Mouse (Mus musculus) right cerebral cortex, postnatal 10 days (tissue): ENCODE results near the gene Cd163.
"Not testable (repeated sequence)": the region's sequence is repeated elsewhere in the genome, so short reads cannot be mapped to it uniquely, and the experiment has no call there.

ENCODE experiments used
- DNase-seq, 2 experiments: peaks; one replicate each; pipeline ENCODE4 v3.0.0; 2021; ENCODE audit warnings: low spot score in 2 of 2

Cd163 gene

GRCm38 (mm10) chr6:124304356-124304755, at the start of gene Cd163:
Gene Cd163 (plus strand): TSS chr6:124304656.
- no peak for DNase-seq

GRCm38 (mm10) chr6:124255721-124256470, 48.6 kb upstream of the Cd163 start:
- DNase-seq: no peak

- peak; percentile 79 to 87 for DNase-seq
Measured at GRCm38 (mm10) chr6:124260198-124260931, 44.1 kb upstream of the Cd163 start.

- DNase-seq: peak; percentile 61 to 83
Measured at GRCm38 (mm10) chr6:124262696-124263095, 41.8 kb upstream of the Cd163 start.

- peak; percentile 28 to 30 for DNase-seq
Measured at GRCm38 (mm10) chr6:124273231-124273880, 31.1 kb upstream of the Cd163 start.

DNA sequence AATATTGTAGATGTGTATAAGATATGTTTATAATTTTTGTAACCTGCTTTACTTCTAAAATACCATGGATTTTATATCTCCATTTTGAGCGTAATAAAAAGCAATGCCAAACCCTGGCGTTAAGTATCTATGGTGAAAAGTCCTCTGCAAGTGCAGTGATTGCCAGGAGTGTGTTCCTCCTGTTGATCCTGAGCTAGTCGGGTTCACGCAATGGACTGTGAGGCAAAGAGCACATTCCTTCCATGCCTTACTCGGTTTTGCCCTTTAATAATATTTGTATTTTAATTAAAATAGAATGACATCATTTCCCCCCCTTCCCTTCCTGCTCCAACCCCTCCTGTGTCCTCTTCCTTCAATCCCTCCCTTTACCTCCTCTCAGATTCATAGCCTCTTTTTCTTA, 26.8 kb upstream of the Cd163 start:
- DNase-seq: no peak

DNA sequence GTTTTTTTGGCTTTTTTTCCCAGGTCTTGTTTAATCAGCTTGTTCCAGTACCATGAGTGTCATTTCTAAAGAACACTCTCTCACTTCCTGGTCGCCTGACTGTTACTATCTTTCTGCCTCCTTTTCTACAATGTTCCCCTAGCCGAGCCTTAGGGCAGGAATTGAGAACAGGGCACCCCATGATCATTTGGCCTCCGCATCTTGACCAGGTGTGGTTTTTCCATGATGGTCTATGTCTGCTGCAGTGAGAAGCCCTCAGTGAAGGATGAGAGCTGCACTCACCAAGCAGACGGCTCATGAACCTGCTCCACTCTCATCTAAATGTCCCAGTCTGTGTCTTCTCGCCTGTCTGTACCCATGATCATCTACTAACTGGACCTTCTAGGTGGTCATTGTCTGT, 26.2 kb upstream of the Cd163 start:
- no peak for DNase-seq

- no peak for DNase-seq
Measured at GRCm38 (mm10) chr6:124282731-124283130, 21.7 kb upstream of the Cd163 start.

GRCm38 (mm10) chr6:124297378-124297777, 7.1 kb upstream of the Cd163 start:
- DNase-seq: not testable (repeated sequence)

DNA sequence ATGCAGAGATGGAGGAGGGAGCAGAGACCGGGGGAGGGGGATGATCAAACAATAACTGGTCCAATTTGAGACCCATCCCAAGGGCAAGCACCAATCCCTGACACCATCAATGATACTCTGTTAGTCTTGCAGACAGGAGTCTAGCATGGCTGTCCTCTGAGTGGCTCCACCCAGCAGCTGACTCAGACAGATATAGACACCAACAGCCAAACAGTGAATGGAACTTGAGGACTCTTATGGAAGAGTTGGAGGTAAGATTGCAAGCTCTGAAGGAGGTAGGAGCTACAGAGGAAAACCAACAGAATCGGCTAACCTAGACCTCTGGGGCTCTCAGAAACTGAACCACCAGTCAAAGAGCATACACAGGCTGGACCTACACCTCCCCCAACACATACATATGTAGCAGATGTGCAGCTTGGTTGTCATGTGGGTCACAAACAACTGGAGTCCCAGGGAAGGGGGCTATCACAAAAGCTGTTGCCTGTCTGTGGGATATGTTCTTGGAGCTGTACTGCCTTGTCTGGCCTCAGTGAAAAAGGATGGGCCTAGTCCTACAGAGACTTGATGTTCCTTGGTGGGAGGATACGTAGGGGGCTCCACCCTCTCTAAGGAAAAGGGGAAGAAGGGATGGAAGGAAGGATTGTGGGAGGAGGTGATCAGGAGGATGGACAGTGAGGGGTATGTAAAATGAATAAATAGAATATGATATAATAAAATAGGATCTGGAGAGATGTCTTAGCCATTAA, 2.8 kb upstream of the Cd163 start:
- no peak for DNase-seq

- DNase-seq: no peak
Measured at GRCm38 (mm10) chr6:124308935-124309334, 4.5 kb downstream of the Cd163 start.

DNA sequence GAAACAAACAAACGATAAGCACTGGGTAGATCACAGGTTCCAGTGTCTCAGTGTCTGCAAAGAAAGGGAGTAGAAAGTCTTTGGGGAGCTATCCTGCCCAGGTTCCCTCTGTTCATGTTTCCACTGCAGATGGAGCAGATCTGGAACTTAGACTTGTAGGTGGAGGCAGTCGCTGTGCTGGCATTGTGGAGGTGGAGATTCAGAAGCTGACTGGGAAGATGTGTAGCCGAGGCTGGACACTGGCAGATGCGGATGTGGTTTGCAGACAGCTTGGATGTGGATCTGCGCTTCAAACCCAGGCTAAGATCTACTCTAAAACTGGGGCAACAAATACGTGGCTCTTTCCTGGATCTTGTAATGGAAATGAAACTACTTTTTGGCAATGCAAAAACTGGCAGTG, 7.8 kb downstream of the Cd163 start:
- DNase-seq: no peak

- DNase-seq: no peak
Measured at GRCm38 (mm10) chr6:124320371-124320770, 15.9 kb downstream of the Cd163 start.

- DNase-seq: peak; percentile 27 to 30
Measured at GRCm38 (mm10) chr6:124321481-124322475, 17.3 kb downstream of the Cd163 start.

DNA sequence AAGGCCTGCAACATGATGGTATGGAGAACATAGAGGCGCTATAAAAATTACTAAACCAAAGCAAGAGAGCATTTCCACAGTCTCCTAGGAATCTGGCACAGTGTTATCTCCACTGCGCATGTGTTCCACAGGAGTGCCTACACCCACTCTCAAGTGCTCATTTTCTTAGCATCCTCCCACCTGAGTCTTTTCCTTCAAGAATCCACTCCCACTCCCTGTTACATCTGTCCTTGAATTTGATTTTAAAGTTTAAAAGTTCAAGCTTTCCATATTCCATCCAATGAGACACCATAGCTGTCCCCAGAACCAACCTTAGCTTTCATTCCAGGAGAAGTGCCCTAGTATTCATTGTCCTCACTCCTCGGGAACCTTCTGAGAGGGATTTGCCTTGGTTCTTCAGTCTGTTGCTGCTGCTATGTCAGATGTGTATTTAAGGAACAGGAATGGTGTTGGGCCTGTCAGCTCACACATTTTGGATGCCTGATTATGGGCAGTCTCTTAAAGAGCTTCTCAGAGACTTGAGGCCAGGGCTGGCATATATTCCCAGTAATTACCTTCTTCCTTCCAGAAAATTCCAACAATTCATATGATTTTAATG, 24.0 kb downstream of the Cd163 start:
- DNase-seq: peak in 1 of 2 experiments; percentile 33

DNA sequence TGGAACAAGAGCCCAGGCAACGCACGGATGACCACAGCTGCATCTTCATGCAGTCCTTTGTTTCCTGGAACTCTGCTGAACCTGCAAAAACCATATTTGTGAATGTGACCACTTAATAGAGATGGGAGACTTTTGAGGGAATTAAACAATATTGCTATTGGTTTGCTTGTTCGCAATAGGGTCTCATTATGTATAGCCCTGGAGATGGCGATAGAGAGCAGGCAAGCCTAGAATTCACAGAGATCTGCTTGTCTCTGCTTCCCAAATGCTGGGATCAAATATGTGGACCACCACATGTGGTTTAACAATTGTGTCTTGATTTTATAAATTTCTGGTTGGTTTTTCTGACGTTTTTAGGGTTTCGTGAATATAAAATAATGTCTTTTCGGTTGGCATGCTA, 25.2 kb downstream of the Cd163 start:
- DNase-seq: no peak

DNA sequence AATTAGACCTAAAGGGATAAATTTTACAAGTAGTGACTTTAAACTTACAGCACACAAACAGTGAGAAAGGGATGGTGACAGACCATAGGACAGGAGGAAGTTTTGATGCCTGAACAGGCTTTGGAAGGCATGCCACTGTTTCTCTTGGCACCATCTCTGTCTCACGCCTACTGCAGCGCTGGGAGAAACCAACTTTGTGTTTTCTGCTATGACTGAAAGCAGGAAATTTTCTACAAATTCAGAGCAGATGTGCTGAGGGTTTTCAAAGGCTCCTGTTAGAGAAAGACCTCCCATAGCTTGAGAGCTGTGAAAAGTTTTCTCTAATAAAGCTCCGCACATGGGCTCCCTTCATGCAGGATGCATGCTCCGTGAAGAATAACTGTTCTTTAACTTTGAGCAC, 40.6 kb downstream of the Cd163 start:
- peak in 1 of 2 experiments; percentile 33 for DNase-seq

DNA sequence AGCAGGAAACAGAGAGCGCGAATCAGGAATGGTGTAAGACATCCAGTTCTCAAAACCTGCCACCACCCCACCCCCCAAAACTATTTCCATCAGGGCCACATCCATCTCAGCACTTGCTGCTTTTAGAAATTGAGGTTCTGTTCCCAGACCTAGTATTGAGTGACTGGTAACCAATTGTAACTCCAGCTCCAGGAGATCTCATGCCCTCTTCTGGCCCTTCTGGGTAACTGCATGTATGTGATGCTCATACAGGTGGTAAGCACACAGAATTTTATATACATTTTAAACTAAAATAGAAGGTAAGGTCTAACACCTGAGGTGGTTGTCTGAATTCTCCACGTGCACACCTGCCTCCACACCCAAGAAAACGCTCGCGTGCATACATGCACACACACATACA, 42.2 kb downstream of the Cd163 start:
- no peak for DNase-seq

- no peak for DNase-seq
Measured at GRCm38 (mm10) chr6:124353246-124353645, 48.8 kb downstream of the Cd163 start.

GRCm38 (mm10) chr6:124358953-124359352, 54.5 kb downstream of the Cd163 start:
- no peak for DNase-seq
